Mouse (Mus musculus): ENCODE measurements around the gene Sbf1. TPM values are rescaled to one million over a fixed set of nuclear protein-coding genes. Genes with fewer than 3 reads are reported as not detected.
A peak's percentile ranks its signal among the peaks of the same experiment; 100 is the strongest.

Sbf1 gene
- polyA plus RNA-seq, 1 experiment from 2014 or later, result 76.5 TPM

- no peaks in the 10 kb centered on the region for H3K9me3 ChIP-seq (ENCODE audit: control insufficient read depth, low read length)
- no peak for ATAC-seq (replicated peaks; ENCODE audit: low FRiP score)
- DNase-seq (ENCODE audit: low spot score), result no peak
- no peaks in the 10 kb centered on the region for H3K4me1 ChIP-seq (replicated peaks; ENCODE audit: control insufficient read depth, insufficient read depth, low read length)
- no peaks in the 10 kb centered on the region for H3K27me3 ChIP-seq (ENCODE audit: control insufficient read depth, insufficient read depth, low read length)
- no peak overlapping the region for H3K4me3 ChIP-seq (ENCODE audit: low read depth, low read length)
- H3K36me3 ChIP-seq (ENCODE audit: control insufficient read depth, insufficient read depth, low read length), result peaks cover 3% of the 10 kb centered on the region; the same call in 1 of the 2 replicates
- no peak overlapping the region for H3K4me2 ChIP-seq (ENCODE audit: low read depth, low read length, severe bottlenecking)
- H3K9ac ChIP-seq (ENCODE audit: low read length), result no peak overlapping the region
- no peak overlapping the region for H3K27ac ChIP-seq (ENCODE audit: low read depth, low read length)
Measured at GRCm38 (mm10) chr15:89285004-89285403, 30.1 kb downstream of the Sbf1 start.

DNA sequence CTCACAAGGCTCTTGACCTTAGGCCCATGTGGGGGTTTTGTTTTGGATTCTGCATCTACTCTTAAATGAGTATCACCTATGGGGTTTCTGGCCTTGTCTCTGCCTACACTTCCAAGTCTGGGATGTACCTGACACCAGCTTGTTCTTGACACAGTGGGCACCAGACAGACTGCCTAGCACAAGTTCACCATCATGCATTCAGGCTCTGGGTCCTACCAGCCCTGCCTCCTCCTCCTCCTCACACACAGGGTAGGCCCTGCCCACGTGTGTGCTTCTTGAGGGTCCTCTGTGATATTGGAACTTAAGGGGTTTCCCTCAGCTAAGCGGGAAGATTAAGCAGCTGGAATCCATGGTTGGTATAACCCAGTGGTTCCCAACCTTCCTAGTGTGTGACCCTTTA is 31.0 kb downstream of the Sbf1 start:
- no peak for ATAC-seq (replicated peaks; ENCODE audit: low FRiP score)
- no peak for DNase-seq (ENCODE audit: low spot score)
- Histone ChIP-seq H3K4me1 (replicated peaks; ENCODE audit: control insufficient read depth, insufficient read depth, low read length) (no peaks in the 10 kb centered on the region), H3K36me3 (ENCODE audit: control insufficient read depth, insufficient read depth, low read length) (peaks cover 3% of the 10 kb centered on the region; the same call in 1 of the 2 replicates), H3K4me2 (ENCODE audit: low read depth, low read length, severe bottlenecking) (no peak overlapping the region), H3K9ac (ENCODE audit: low read length) (no peak overlapping the region), H3K27ac (ENCODE audit: low read depth, low read length) (no peak overlapping the region), H3K4me3 (ENCODE audit: low read depth, low read length) (no peak overlapping the region), H3K27me3 (ENCODE audit: control insufficient read depth, insufficient read depth, low read length) (no peaks in the 10 kb centered on the region), H3K9me3 (ENCODE audit: control insufficient read depth, low read length) (no peaks in the 10 kb centered on the region)
- 79% methylated on average over 2 of the region's 2 CpGs for WGBS

GRCm38 (mm10) chr15:89282546-89282945 is 32.6 kb downstream of the Sbf1 start:
- no peak for DNase-seq (ENCODE audit: low spot score)
- no peak overlapping the region for H3K4me2 ChIP-seq (ENCODE audit: low read depth, low read length, severe bottlenecking)
- H3K27me3 ChIP-seq (ENCODE audit: control insufficient read depth, insufficient read depth, low read length), result no peaks in the 10 kb centered on the region
- no peaks in the 10 kb centered on the region for H3K9me3 ChIP-seq (ENCODE audit: control insufficient read depth, low read length)
- no peak for ATAC-seq (replicated peaks; ENCODE audit: low FRiP score)
- no peak overlapping the region for H3K4me3 ChIP-seq (ENCODE audit: low read depth, low read length)
- no peak overlapping the region for H3K9ac ChIP-seq (ENCODE audit: low read length)
- no peak overlapping the region for H3K27ac ChIP-seq (ENCODE audit: low read depth, low read length)
- peaks cover 3% of the 10 kb centered on the region; the same call in 1 of the 2 replicates for H3K36me3 ChIP-seq (ENCODE audit: control insufficient read depth, insufficient read depth, low read length)
- WGBS, result 79% methylated on average over 6 of the region's 6 CpGs
- no peaks in the 10 kb centered on the region for H3K4me1 ChIP-seq (replicated peaks; ENCODE audit: control insufficient read depth, insufficient read depth, low read length)

DNA sequence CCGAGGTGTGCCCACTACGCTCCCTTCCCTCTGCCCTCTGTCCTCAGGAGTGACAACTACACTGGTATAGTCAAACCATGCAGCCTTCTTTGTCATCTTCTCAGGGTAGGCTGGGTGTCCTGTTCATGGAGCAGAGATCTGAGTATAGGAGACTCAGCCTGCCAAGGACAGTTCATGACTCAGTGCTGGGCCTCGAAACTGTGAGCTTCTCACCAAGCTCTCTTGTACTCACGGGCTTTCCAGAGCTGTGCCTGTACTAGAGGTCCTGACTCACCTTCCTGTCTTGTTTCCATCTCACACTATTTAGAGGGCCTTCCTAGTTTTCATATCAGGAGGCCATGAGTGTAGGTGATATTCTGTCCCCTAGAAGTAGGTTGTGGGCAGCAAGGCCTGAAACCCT is 37.7 kb downstream of the Sbf1 start:
- WGBS, result 94% methylated on average over 4 of the region's 4 CpGs
- Histone ChIP-seq H3K4me2 (ENCODE audit: low read depth, low read length, severe bottlenecking) (no peak overlapping the region), H3K36me3 (ENCODE audit: control insufficient read depth, insufficient read depth, low read length) (peaks cover 3% of the 10 kb centered on the region; the same call in 1 of the 2 replicates), H3K9ac (ENCODE audit: low read length) (no peak overlapping the region), H3K9me3 (ENCODE audit: control insufficient read depth, low read length) (no peaks in the 10 kb centered on the region), H3K27ac (ENCODE audit: low read depth, low read length) (no peak overlapping the region), H3K4me1 (replicated peaks; ENCODE audit: control insufficient read depth, insufficient read depth, low read length) (no peaks in the 10 kb centered on the region), H3K4me3 (ENCODE audit: low read depth, low read length) (no peak overlapping the region), H3K27me3 (ENCODE audit: control insufficient read depth, insufficient read depth, low read length) (no peaks in the 10 kb centered on the region)
- ATAC-seq (replicated peaks; ENCODE audit: low FRiP score) (no peak), DNase-seq (ENCODE audit: low spot score) (no peak)

DNA sequence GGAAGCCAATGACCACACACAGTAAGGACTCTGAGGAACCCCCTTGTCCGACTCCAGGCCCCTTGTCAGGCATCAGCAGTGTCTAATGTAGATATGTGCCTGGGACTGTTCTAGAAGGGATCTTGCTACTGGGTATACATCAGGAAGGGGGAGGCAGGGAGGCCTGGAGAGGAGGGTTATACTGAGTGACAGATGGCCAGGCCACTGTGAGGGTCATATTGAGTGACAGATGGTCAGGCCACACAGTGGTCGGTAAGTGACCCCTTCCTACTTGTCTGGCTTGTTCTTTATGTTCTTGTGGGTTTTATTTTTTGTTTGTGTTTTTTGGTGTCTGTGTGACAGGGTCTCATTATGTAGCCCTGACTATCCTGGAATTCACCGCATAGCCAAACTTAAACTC is 39.6 kb downstream of the Sbf1 start:
- Histone ChIP-seq H3K27me3 (ENCODE audit: control insufficient read depth, insufficient read depth, low read length) (no peaks in the 10 kb centered on the region), H3K27ac (ENCODE audit: low read depth, low read length) (no peak overlapping the region), H3K4me1 (replicated peaks; ENCODE audit: control insufficient read depth, insufficient read depth, low read length) (no peaks in the 10 kb centered on the region), H3K4me3 (ENCODE audit: low read depth, low read length) (no peak overlapping the region), H3K9ac (ENCODE audit: low read length) (no peak overlapping the region), H3K9me3 (ENCODE audit: control insufficient read depth, low read length) (no peaks in the 10 kb centered on the region), H3K4me2 (ENCODE audit: low read depth, low read length, severe bottlenecking) (no peak overlapping the region), H3K36me3 (ENCODE audit: control insufficient read depth, insufficient read depth, low read length) (peaks cover 3% of the 10 kb centered on the region; the same call in 1 of the 2 replicates)
- ATAC-seq (replicated peaks; ENCODE audit: low FRiP score) (no peak), DNase-seq (ENCODE audit: low spot score) (no peak)
- 77% methylated on average over 3 of the region's 3 CpGs for WGBS

DNA sequence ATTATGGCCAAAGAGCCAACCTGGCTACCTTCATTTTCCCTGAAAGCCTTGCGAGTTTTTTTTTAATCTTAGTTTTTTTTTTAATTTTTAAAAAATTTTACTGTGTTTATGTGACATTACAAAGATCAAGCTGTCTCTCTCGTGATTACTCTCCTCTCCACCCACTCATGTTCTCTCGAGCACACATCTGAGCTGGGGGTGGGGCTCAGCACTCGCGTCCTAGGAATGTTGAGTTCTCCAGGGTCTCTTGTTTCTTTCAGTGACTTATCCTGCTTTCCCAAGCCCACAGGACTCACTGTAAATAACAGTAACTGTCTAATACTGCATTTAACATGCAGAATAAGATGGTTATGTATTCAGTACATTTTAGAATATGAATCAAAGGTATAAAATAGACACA is 50.6 kb downstream of the Sbf1 start:
- Histone ChIP-seq H3K36me3 (ENCODE audit: control insufficient read depth, insufficient read depth, low read length) (no peaks in the 10 kb centered on the region; the same call in 1 of the 2 replicates), H3K4me3 (ENCODE audit: low read depth, low read length) (no peak overlapping the region)
- WGBS, result 83% methylated on average over 5 of the region's 5 CpGs

GRCm38 (mm10) chr15:89258997-89259396 is 56.1 kb downstream of the Sbf1 start:
- no peak for DNase-seq (ENCODE audit: low spot score)
- no peaks in the 10 kb centered on the region; the same call in 1 of the 2 replicates for H3K36me3 ChIP-seq (ENCODE audit: control insufficient read depth, insufficient read depth, low read length)
- no peak overlapping the region for H3K27ac ChIP-seq (ENCODE audit: low read depth, low read length)
- no peak for ATAC-seq (replicated peaks; ENCODE audit: low FRiP score)
- H3K4me2 ChIP-seq (ENCODE audit: low read depth, low read length, severe bottlenecking), result no peak overlapping the region
- H3K9ac ChIP-seq (ENCODE audit: low read length), result no peak overlapping the region
- H3K4me1 ChIP-seq (replicated peaks; ENCODE audit: control insufficient read depth, insufficient read depth, low read length), result peaks cover 8% of the 10 kb centered on the region
- no peak overlapping the region for H3K4me3 ChIP-seq (ENCODE audit: low read depth, low read length)
- no peaks in the 10 kb centered on the region for H3K9me3 ChIP-seq (ENCODE audit: control insufficient read depth, low read length)
- H3K27me3 ChIP-seq (ENCODE audit: control insufficient read depth, insufficient read depth, low read length), result no peaks in the 10 kb centered on the region
- WGBS, result 94% methylated on average over 5 of the region's 5 CpGs

More for the DNA sequence above, 50.6 kb downstream of the Sbf1 start:
- Histone ChIP-seq H3K4me1 (replicated peaks; ENCODE audit: control insufficient read depth, insufficient read depth, low read length) (no peaks in the 10 kb centered on the region), H3K4me2 (ENCODE audit: low read depth, low read length, severe bottlenecking) (no peak overlapping the region), H3K9me3 (ENCODE audit: control insufficient read depth, low read length) (no peaks in the 10 kb centered on the region), H3K9ac (ENCODE audit: low read length) (no peak overlapping the region), H3K27ac (ENCODE audit: low read depth, low read length) (no peak overlapping the region), H3K27me3 (ENCODE audit: control insufficient read depth, insufficient read depth, low read length) (no peaks in the 10 kb centered on the region)
- ATAC-seq (replicated peaks; ENCODE audit: low FRiP score), result no peak
- DNase-seq (ENCODE audit: low spot score), result no peak

GRCm38 (mm10) chr15:89255330-89255729 is 59.8 kb downstream of the Sbf1 start:
- H3K9ac ChIP-seq (ENCODE audit: low read length), result no peak overlapping the region; the same call in 1 of the 2 replicates
- H3K36me3 ChIP-seq (ENCODE audit: control insufficient read depth, insufficient read depth, low read length), result peaks cover 2% of the 10 kb centered on the region; the same call in 1 of the 2 replicates
- no peaks in the 10 kb centered on the region for H3K9me3 ChIP-seq (ENCODE audit: control insufficient read depth, low read length)
- H3K27me3 ChIP-seq (ENCODE audit: control insufficient read depth, insufficient read depth, low read length), result no peaks in the 10 kb centered on the region
- peak; percentile 60 for DNase-seq (ENCODE audit: low spot score)
- no peak overlapping the region for H3K4me2 ChIP-seq (ENCODE audit: low read depth, low read length, severe bottlenecking)
- H3K4me1 ChIP-seq (replicated peaks; ENCODE audit: control insufficient read depth, insufficient read depth, low read length), result peaks cover 8% of the 10 kb centered on the region
- 17% methylated on average over 4 of the region's 4 CpGs for WGBS
- H3K4me3 ChIP-seq (ENCODE audit: low read depth, low read length), result no peak overlapping the region
- peak; percentile 80 for ATAC-seq (replicated peaks; ENCODE audit: low FRiP score)
- peak overlapping the region; percentile 63 for H3K27ac ChIP-seq (ENCODE audit: low read depth, low read length)

DNA sequence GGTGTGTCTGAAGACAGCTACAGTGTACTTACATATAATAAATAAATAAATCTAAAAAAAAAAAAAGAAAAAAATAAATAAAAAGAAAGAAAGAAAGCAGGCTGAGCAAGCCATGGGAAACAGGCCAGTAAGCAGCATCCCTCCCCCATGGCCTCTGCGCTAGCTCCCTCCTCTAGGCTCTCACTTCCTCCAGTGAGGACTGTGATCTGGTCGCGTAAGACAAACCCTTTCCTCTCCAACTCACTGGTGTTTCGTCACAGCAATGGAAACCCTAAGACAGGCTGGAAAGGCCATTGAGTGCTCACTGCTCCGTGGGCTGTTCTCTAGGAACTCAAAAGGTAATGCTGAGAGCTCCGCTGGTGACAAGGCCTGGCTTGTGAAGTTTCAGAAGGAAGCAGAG is 66.0 kb downstream of the Sbf1 start:
- H3K9ac ChIP-seq (ENCODE audit: low read length), result no peak overlapping the region
- WGBS, result 86% methylated on average over 6 of the region's 6 CpGs
- no peaks in the 10 kb centered on the region for H3K9me3 ChIP-seq (ENCODE audit: control insufficient read depth, low read length)
- DNase-seq (ENCODE audit: low spot score), result no peak
- H3K36me3 ChIP-seq (ENCODE audit: control insufficient read depth, insufficient read depth, low read length), result peaks cover 2% of the 10 kb centered on the region; the same call in 1 of the 2 replicates
- ATAC-seq (replicated peaks; ENCODE audit: low FRiP score), result no peak
- H3K4me3 ChIP-seq (ENCODE audit: low read depth, low read length), result no peak overlapping the region
- no peaks in the 10 kb centered on the region for H3K27me3 ChIP-seq (ENCODE audit: control insufficient read depth, insufficient read depth, low read length)
- H3K4me1 ChIP-seq (replicated peaks; ENCODE audit: control insufficient read depth, insufficient read depth, low read length), result no peaks in the 10 kb centered on the region
- H3K27ac ChIP-seq (ENCODE audit: low read depth, low read length), result no peak overlapping the region
- no peak overlapping the region for H3K4me2 ChIP-seq (ENCODE audit: low read depth, low read length, severe bottlenecking)

All from forebrain, embryonic 11.5 days (tissue).